Comparison of ENCODE assay signal across 9 mouse cellular contexts in the genomic region with DNA sequence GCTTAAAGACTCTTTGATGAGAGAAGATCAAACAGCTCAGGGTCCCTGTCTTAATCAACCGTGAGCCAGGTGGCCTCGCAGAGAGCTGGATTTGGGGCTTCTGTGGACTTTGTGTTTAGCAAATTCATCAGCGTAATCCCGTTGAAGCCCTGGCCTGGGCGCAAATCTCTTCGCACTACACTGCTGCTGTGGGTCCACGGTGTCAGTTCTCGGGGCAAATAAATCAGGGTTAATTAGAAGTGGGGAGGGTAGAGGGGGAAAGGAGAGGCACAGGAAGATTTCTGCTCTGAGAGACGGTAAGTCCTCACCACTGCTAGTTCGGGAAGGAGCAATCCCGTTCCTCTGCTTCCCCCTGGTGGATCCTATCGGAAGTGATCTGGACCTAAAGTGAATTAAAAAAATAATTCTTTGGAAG. TPM values are rescaled to one million over a fixed set of nuclear protein-coding genes. Genes with fewer than 3 reads are reported as not detected.
DNase-seq lines count a peak whose midpoint lies in the region; ATAC-seq and TF ChIP-seq lines count a peak whose summit lies in the region.
"Had no signal": no experiment of that assay in that cellular context is flagged by ENCODE, and none has a peak within 500 bp of the region (broad histone marks: within the 10 kb centered on the region; RNA-seq: fewer than 3 reads in every experiment).

No protein-coding gene starts in this region.

- under 1% methylated on average over 12 of the region's 12 CpGs for WGBS in forebrain, postnatal 0 days
- WGBS in hindbrain, embryonic 12.5 days: 3% methylated on average over 12 of the region's 12 CpGs
- 2% methylated on average over 12 of the region's 12 CpGs for WGBS in lung, postnatal 0 days

- H3K27me3 ChIP-seq in forebrain, postnatal 0 days (ENCODE audit: insufficient read depth, low read length): peaks cover 24% of the 10 kb centered on the region
- H3K27me3 ChIP-seq in hindbrain, embryonic 12.5 days: peaks cover 25% of the 10 kb centered on the region
- peaks cover 5% of the 10 kb centered on the region; the same call in 1 of the 2 replicates for H3K27me3 ChIP-seq in lung, postnatal 0 days (replicated peaks; ENCODE audit: insufficient read depth, low read length)

- ATAC-seq in forebrain, postnatal 0 days: peak; percentile 77
- ATAC-seq in hindbrain, embryonic 12.5 days (ENCODE audit: low FRiP score): peak; percentile 53
- ATAC-seq in lung, postnatal 0 days: no peak
- ATAC-seq in monocyte, adult 5-6 weeks (replicated peaks; ENCODE audit: insufficient number of reproducible peaks, low FRiP score, low TSS enrichment, poor library complexity, severe bottlenecking): no peak; the same call in 1 of the 2 replicates

- peak overlapping the region; percentile 5; the same call in 1 of the 2 replicates for H3K4me3 ChIP-seq in forebrain, postnatal 0 days (ENCODE audit: low read depth, low read length)
- H3K4me3 ChIP-seq in hindbrain, embryonic 12.5 days: peak overlapping the region; percentile 21; the same call in 1 of the 2 replicates
- no peak overlapping the region; the same call in 1 of the 2 replicates for H3K4me3 ChIP-seq in lung, postnatal 0 days (ENCODE audit: low read depth, low read length)

- H3K4me2 ChIP-seq in forebrain, postnatal 0 days (ENCODE audit: low read depth): peak overlapping the region; percentile 39
- H3K4me2 ChIP-seq in hindbrain, embryonic 12.5 days (replicated peaks): peak overlapping the region; percentile 57
- peak overlapping the region; percentile 37 for H3K4me2 ChIP-seq in lung, postnatal 0 days (replicated peaks; ENCODE audit: low read depth, low read length)

- H3K36me3 ChIP-seq in forebrain, postnatal 0 days (ENCODE audit: insufficient read depth): no peaks in the 10 kb centered on the region
- no peaks in the 10 kb centered on the region for H3K36me3 ChIP-seq in hindbrain, embryonic 12.5 days
- no peaks in the 10 kb centered on the region for H3K36me3 ChIP-seq in lung, postnatal 0 days (ENCODE audit: insufficient read depth, low read length)

- peak; percentile 90 for TF ChIP-seq CTCF in forebrain, postnatal 0 days (IDR thresholded peaks at IDR 0.05; ENCODE audit: low read depth)
- TF ChIP-seq CTCF in lung, postnatal 0 days (IDR thresholded peaks at IDR 0.05): peak; percentile 89

- H3K27ac ChIP-seq in forebrain, postnatal 0 days (ENCODE audit: low read depth, low read length): no peak overlapping the region
- no peak overlapping the region for H3K27ac ChIP-seq in hindbrain, embryonic 12.5 days
- no peak overlapping the region for H3K27ac ChIP-seq in lung, postnatal 0 days (ENCODE audit: low read length)

- peak; percentile 48 for DNase-seq in Muller cell, postnatal 12 days (ENCODE audit: inconsistent ontology term)
- peak; percentile 23 to 48 for DNase-seq in cerebellum, adult 18-20 months
- DNase-seq in forebrain, postnatal 0 days: peak; percentile 88
- peak; percentile 71 to 94 for DNase-seq in layer of hippocampus, postnatal 25 days (ENCODE audit: extremely low spot score in 1 of 2, low spot score in 1 of 2)
- DNase-seq in lung, postnatal 0 days (ENCODE audit: low spot score): peak; percentile 75
- DNase-seq in right cerebral cortex, adult 18-20 months: peak; percentile 44

- no peak overlapping the region for H3K9ac ChIP-seq in forebrain, postnatal 0 days
- H3K9ac ChIP-seq in hindbrain, embryonic 12.5 days: peak overlapping the region; percentile 41
- no peak overlapping the region for H3K9ac ChIP-seq in lung, postnatal 0 days (replicated peaks; ENCODE audit: low read depth)

- H3K9me3 ChIP-seq in forebrain, postnatal 0 days (ENCODE audit: low read length): no peaks in the 10 kb centered on the region
- no peaks in the 10 kb centered on the region for H3K9me3 ChIP-seq in hindbrain, embryonic 12.5 days (replicated peaks)
- H3K9me3 ChIP-seq in lung, postnatal 0 days (ENCODE audit: low read length): no peaks in the 10 kb centered on the region

- H3K4me1 ChIP-seq in forebrain, postnatal 0 days (ENCODE audit: insufficient read depth): no peaks in the 10 kb centered on the region; the same call in 1 of the 2 replicates
- peaks cover 13% of the 10 kb centered on the region for H3K4me1 ChIP-seq in hindbrain, embryonic 12.5 days
- no peaks in the 10 kb centered on the region for H3K4me1 ChIP-seq in lung, postnatal 0 days (ENCODE audit: insufficient read depth, low read depth, low read length)

- TF ChIP-seq EP300 in lung, postnatal 0 days (IDR thresholded peaks at IDR 0.05): no peak

RNA-seq across cellular contexts. Expression of a gene that starts 5.0 kb away (rescaled TPM):
- total RNA-seq in forebrain, postnatal 0 days (2014; rRNA removed): 0.62 TPM in 1 of 2 replicates, not detected in the other
- 0.13 and 0.16 TPM in 2 replicates for polyA plus RNA-seq in forebrain, postnatal 0 days (2015; fragmentation: Nextera tagmentation; extraction: Ambion mirVana)
- 2.1 and 3.4 TPM in 2 replicates for polyA plus RNA-seq in hindbrain, embryonic 12.5 days (2016; fragmentation: Nextera tagmentation; extraction: Ambion mirVana)
- total RNA-seq in layer of hippocampus, postnatal 25 days (2021): not detected
- not detected in 2 replicates for polyA plus RNA-seq in lung, postnatal 0 days (2015; fragmentation: Nextera tagmentation; extraction: Ambion mirVana)
- total RNA-seq in monocyte, adult 5-6 weeks (2017): not detected in 3 replicates
- total RNA-seq: neutrophil, adult 5-6 weeks had no signal

Comparison
In these comparisons a context has a peak if more than half of its experiments do, and no peak if none do; other contexts are left out.
1. DNase-seq: peak in every context shown above with its lines; median percentile 88 in forebrain, postnatal 0 days; 82 in layer of hippocampus, postnatal 25 days; 75 in lung, postnatal 0 days; 48 in Muller cell, postnatal 12 days; 44 in right cerebral cortex, adult 18-20 months; 36 in cerebellum, adult 18-20 months.
2. ATAC-seq: peak in forebrain, postnatal 0 days (single experiment) and hindbrain, embryonic 12.5 days (single experiment); none in lung, postnatal 0 days (single experiment) and monocyte, adult 5-6 weeks (single experiment).
3. Peak in every context shown above with its lines, with median percentiles within 50 percentile points of each other: H3K4me2 ChIP-seq.